In genomic region chr3:137891089-137891488, GRCm38 (mm10) we compare ENCODE assay signal across 13 mouse cellular contexts.
"Had no signal": no experiment of that assay in that cellular context is flagged by ENCODE, and none has a peak within 500 bp of the region (broad histone marks: within the 10 kb centered on the region; RNA-seq: fewer than 3 reads in every experiment).

No protein-coding gene starts in this region.

- ATAC-seq: liver, embryonic 12.5 days had no signal

- H3K4me3 ChIP-seq: limb, embryonic 15.5 days; liver, embryonic 12.5 days; midbrain, embryonic 10.5 days; myocyte; neural tube, embryonic 15.5 days had no signal

- H3K27me3 ChIP-seq: limb, embryonic 15.5 days; liver, embryonic 12.5 days; neural tube, embryonic 15.5 days had no signal

- H3K9me3 ChIP-seq: limb, embryonic 15.5 days; liver, embryonic 12.5 days; midbrain, embryonic 10.5 days; neural tube, embryonic 15.5 days had no signal

- H3K27ac ChIP-seq: limb, embryonic 15.5 days; liver, embryonic 12.5 days; midbrain, embryonic 10.5 days; neural tube, embryonic 15.5 days; stomach, postnatal 0 days had no signal

- H3K9ac ChIP-seq: limb, embryonic 15.5 days; liver, embryonic 12.5 days; neural tube, embryonic 15.5 days had no signal

- H3K4me2 ChIP-seq: limb, embryonic 15.5 days; liver, embryonic 12.5 days; neural tube, embryonic 15.5 days had no signal

- DNase-seq: kidney, adult 11 months; kidney, postnatal 10 days; kidney, postnatal 4 days; midbrain, embryonic 14.5 days; right cerebral cortex, adult 18-20 months; right cerebral cortex, postnatal 25 days; thymus, postnatal 4 days had no signal

- H3K4me1 ChIP-seq: limb, embryonic 15.5 days; neural tube, embryonic 15.5 days had no signal
